Mouse (Mus musculus) heart, adult 2 months (tissue): ENCODE results near the gene Angptl2. TPM values are rescaled to one million over a fixed set of nuclear protein-coding genes. Genes with fewer than 3 reads are reported as not detected.

ENCODE experiments used
- DNase-seq, 2 experiments: peaks; one replicate each; pipeline ENCODE4 v3.0.0; 2021
- H3K27ac ChIP-seq: fragments of 200-600 bp; 2 replicates; pipeline ENCODE4 v1.8.1; 2022
- H3K27me3 ChIP-seq: fragments of 200-500 bp; 2 replicates; pipeline ENCODE4 v1.6.1; 2012; ENCODE audit warnings: mild to moderate bottlenecking, low read length, inconsistent platforms, mixed read lengths; ENCODE audit not compliant: control insufficient read depth, insufficient read depth
- H3K36me3 ChIP-seq: fragments of 200-500 bp; 2 replicates; pipeline ENCODE4 v1.6.1; 2012; ENCODE audit warnings: low read length, inconsistent platforms; ENCODE audit not compliant: control insufficient read depth, insufficient read depth
- H3K4me1 ChIP-seq: fragments of 200-500 bp; 2 replicates; pipeline ENCODE4 v1.6.1; 2011; ENCODE audit warnings: low read length; ENCODE audit not compliant: control insufficient read depth, insufficient read depth
- H3K4me3 ChIP-seq: fragments of 200-600 bp; 2 replicates; pipeline ENCODE4 v1.8.1; 2022
- H3K79me2 ChIP-seq: fragments of 200-500 bp; replicated peaks from 2 replicates; pipeline ENCODE4 v1.6.1; 2012; ENCODE audit warnings: mild to moderate bottlenecking, inconsistent platforms, low read length, moderate library complexity, mixed read lengths; ENCODE audit not compliant: control insufficient read depth, insufficient read depth
- H3K9ac ChIP-seq: fragments of 200-500 bp; 2 replicates; pipeline ENCODE4 v1.6.1; 2012; ENCODE audit warnings: low read depth, mild to moderate bottlenecking, control low read depth, inconsistent platforms, low read length, mixed read lengths
- CTCF ChIP-seq: fragments of 200-600 bp; IDR thresholded peaks from 2 replicates; pipeline ENCODE4 v1.8.1; 2022; ENCODE audit warnings: antibody characterized with exemption, mild to moderate bottlenecking, moderate library complexity
- EP300 ChIP-seq: fragments of 200-500 bp; IDR thresholded peaks from 2 replicates; pipeline ENCODE4 v1.6.1; 2011; ENCODE audit warnings: low read depth, low read length, control low read depth; ENCODE audit not compliant: insufficient read depth
- POLR2A ChIP-seq: fragments of 200-500 bp; IDR thresholded peaks from 2 replicates; pipeline ENCODE4 v1.6.1; 2011; ENCODE audit warnings: mild to moderate bottlenecking, low read depth, low read length, control low read depth; ENCODE audit not compliant: insufficient read depth
- WGBS: fragments of 180-500 bp; shearing (Covaris S2); methylation state at CpG from one replicate; pipeline ENCODE4 v1.1.7; 2018; 5-methylcytosine and 5-hydroxymethylcytosine counted together
- intact Hi-C: fragments of 180-260 bp; cut with DNase I; formaldehyde crosslinking; loops from one replicate; pipeline ENCODE4 v1.15.1; 2025
- polyA plus RNA-seq: library from polyadenylated mRNA; depleted of rRNA; stranded (reverse); fragments of >200 nt; gene quantifications from 2 replicates; pipeline ENCODE4 v1.2.3, GENCODE M21; 2012
- total RNA-seq, 2 experiments: library from RNA; stranded (reverse); gene quantifications; 2 replicates each; pipeline ENCODE4 v1.2.3; 2021

Angptl2 gene
- total and polyA plus RNA-seq, 3 experiments = 45.3 to 91.4 (median 46.2) TPM

DNA sequence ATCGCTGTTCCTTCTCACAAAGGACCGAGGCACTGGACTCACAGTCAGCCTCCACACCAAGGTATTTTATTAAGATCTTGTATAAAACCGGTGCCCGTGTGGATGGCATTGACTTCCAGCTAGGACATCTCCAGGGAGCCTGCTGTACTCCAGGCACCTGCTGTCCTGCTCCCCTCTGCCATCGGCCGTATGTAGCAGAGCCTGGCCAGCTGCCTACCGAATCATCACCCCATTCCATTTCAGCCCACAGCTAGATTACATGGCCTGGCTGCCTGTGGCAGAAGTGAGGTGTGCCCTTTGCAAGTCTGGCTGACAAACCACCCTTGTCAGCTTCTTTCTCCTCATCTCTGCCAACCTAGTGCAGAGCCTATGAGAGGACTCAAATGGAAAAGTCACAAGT is 42.2 kb upstream of the Angptl2 start:
- H3K27me3 ChIP-seq = no peaks in the 10 kb centered on the region
- H3K79me2 ChIP-seq = no peaks in the 10 kb centered on the region
- intact Hi-C loops = no loop called here
- H3K4me1 ChIP-seq = peaks cover 13% of the 10 kb centered on the region
- H3K36me3 ChIP-seq = no peaks in the 10 kb centered on the region
- no peak overlapping the region for H3K9ac ChIP-seq
- H3K4me3 ChIP-seq = no peak overlapping the region
- no peak overlapping the region for H3K27ac ChIP-seq
- no peak for TF ChIP-seq POLR2A
- TF ChIP-seq EP300 = no peak
- TF ChIP-seq CTCF = no peak
- WGBS = 76% methylated on average over 7 of the region's 7 CpGs
- DNase-seq = no peak

DNA sequence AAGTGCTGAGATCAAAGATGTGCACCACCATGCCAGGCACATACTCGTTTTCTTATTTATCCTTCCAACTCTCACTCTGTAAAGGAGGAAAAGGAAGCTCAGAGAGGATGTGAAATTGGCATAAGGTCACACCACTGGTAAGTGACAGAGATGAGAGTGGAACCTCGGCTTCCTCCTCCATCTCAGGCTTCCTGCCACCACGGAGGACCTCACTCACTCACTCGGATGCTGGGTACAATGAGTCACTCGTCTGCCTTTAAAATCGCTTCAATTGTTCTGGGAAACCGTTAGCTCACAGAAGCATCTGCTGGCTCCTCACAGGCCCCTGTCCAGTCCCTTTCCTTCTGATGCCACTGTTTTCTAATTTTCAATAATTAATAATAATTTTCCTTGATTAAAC is 39.4 kb upstream of the Angptl2 start:
- H3K79me2 ChIP-seq = no peaks in the 10 kb centered on the region
- no peak overlapping the region for H3K4me3 ChIP-seq
- no peak for TF ChIP-seq EP300
- no peak for TF ChIP-seq CTCF
- TF ChIP-seq POLR2A = no peak
- H3K27me3 ChIP-seq = no peaks in the 10 kb centered on the region
- intact Hi-C loops = no loop called here
- no peaks in the 10 kb centered on the region for H3K36me3 ChIP-seq
- peaks cover 16% of the 10 kb centered on the region for H3K4me1 ChIP-seq
- no peak overlapping the region for H3K9ac ChIP-seq
- no peak for DNase-seq
- 42% methylated on average over 7 of the region's 7 CpGs for WGBS
- H3K27ac ChIP-seq = no peak overlapping the region; the same call in 1 of the 2 replicates

DNA sequence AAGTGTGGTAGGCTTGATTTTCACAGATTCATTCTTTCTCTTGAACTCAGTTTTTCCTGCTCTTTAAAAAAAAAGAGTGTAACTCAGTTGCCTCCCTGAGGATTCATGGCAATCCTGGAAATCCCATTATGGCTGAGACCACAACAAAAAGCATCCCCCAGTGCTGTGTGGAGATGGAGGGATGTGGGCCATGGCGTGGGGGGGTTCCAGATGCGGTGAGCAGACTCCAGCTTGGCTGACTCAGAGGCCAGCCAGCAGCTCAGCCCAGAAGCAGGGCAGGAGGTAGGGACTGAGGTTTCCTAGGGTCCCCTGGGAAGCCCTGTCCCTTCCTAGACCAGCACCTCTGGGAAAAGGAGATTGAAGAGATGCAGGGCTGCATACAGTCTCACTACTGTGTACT is 38.9 kb upstream of the Angptl2 start:
- no peak for DNase-seq
- intact Hi-C loops = no loop called here
- Histone ChIP-seq H3K27me3 (no peaks in the 10 kb centered on the region), H3K9ac (no peak overlapping the region), H3K79me2 (no peaks in the 10 kb centered on the region), H3K36me3 (no peaks in the 10 kb centered on the region), H3K4me1 (peaks cover 16% of the 10 kb centered on the region), H3K27ac (peak overlapping the region; percentile 34), H3K4me3 (no peak overlapping the region)
- no peak for TF ChIP-seq EP300
- no peak for TF ChIP-seq CTCF
- TF ChIP-seq POLR2A = no peak
- 38% methylated on average over 2 of the region's 2 CpGs for WGBS

DNA sequence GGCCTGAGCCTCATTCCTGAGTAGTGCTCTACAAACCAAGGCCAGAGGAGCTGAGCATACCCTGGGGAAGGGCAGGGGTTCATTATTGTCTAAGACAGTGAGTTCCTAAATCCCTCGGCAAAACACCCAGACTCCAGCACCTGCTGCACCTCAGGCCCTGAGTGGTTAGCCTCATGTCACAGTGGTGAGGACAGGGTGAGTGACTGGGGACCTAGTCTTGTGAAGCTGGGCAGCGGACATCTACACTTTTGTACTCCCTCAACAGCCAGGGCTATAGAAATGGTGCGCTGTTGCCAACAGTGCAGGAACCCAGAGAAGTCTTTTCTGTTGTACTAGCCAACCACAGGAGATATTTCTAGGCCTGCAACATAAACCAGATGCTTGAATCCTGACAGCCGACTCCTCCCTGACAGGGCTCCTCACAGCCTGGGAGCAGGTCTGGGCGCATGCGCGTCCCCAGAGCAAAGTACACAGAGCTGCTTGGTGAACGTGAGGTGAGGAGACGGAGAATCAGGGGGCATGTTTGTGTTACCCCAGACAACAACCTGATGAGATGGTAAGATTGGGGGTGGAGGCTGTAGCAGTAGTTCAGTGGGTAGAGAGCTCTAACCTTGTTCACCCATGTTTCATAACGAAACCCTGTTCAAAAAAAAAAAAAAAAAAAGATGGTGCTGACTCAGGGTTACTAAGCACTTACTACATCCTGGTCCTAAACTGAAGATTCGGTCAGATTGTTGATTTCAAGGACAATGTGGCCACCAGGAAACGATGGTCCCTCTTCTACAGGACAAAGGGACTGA is 38.2 kb upstream of the Angptl2 start:
- intact Hi-C loops = no loop called here
- Histone ChIP-seq H3K27ac (peak overlapping the region; percentile 34), H3K36me3 (no peaks in the 10 kb centered on the region), H3K27me3 (no peaks in the 10 kb centered on the region), H3K79me2 (no peaks in the 10 kb centered on the region), H3K9ac (no peak overlapping the region), H3K4me3 (no peak overlapping the region), H3K4me1 (peaks cover 16% of the 10 kb centered on the region)
- whole genome bisulfite sequencing = 55% methylated on average over 12 of the region's 12 CpGs
- TF ChIP-seq POLR2A (0 out of 2 replicates have a peak, but pooled peaks have one; percentile 12), EP300 (no peak)
- DNase-seq = peak in 1 of 2 experiments; percentile 66

DNA sequence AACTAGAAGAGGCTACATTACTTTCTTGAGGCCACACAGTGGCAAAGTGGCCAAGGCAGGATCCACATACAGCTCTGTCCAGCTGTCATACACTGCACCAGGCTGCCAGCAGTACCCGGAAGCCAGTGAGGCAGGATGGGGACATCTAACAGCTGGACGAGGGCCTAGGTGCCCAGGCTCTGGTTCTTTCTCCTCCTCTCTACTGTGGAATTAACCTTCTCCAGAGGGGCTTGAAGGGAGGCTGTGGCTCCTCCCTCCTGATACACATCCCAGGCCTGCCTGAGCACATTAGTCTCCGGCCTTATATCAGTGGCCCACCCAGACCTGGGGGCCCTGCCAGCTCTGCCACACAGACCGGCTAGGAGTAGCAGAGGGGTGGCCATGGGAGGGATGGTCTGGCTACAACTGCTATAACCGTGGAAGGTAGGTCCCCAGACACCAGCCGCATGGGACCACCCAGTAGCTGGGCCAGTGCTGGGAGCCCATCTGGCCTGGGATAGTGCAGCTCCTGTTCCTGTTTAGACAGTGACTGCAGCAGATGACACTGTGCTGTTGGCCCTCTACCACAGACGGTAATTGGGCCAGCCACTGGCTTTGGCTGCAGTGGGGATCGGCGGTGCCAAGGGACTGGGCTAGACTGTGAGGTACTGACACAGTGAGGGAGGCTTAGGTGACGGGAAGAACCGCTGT is 37.5 kb upstream of the Angptl2 start:
- Histone ChIP-seq H3K79me2 (no peaks in the 10 kb centered on the region), H3K27ac (peak overlapping the region; percentile 34), H3K27me3 (no peaks in the 10 kb centered on the region), H3K4me3 (no peak overlapping the region), H3K4me1 (peaks cover 16% of the 10 kb centered on the region), H3K9ac (no peak overlapping the region; the same call in 1 of the 2 replicates), H3K36me3 (no peaks in the 10 kb centered on the region)
- 58% methylated on average over 11 of the region's 11 CpGs for WGBS
- TF ChIP-seq CTCF = no peak
- no peak for TF ChIP-seq EP300
- TF ChIP-seq POLR2A = no peak
- intact Hi-C loops = no loop called here
- peak in 1 of 2 experiments; percentile 47 for DNase-seq
